Mouse (Mus musculus) frontal cortex, postnatal 36 days (tissue): ENCODE measurements at regions not wholly inside any gene's neighbourhood (a gene's known extent, or its start where the extent isn't known, plus 50 kb on each side); places are given as distances from the start of the nearest gene placed in this dataset.

Experiments
- DNase-seq, 2 experiments: peaks; one replicate each; pipeline ENCODE4 v3.0.0; 2022; ENCODE audit warnings: low spot score in 2 of 2

DNA sequence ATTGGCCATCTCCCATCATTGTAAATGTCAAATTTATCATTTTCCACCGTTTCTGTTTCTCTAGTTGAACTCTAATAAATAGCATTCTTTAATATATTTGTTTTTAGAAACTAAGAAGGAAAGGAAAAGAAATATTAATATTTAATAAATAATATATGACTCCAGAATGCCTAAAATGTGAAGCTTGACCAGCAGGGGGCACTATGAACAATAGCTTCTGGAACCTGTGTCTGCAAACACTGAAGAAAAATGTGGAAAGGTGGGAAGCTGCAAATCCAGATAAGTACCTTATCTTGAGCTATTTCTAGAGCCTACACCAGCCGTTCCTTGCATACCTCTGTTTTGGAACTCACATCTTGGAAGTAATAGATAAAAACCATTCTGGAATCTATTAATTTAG, 493.7 kb upstream of the Lingo2 start:
- no peak for DNase-seq

DNA sequence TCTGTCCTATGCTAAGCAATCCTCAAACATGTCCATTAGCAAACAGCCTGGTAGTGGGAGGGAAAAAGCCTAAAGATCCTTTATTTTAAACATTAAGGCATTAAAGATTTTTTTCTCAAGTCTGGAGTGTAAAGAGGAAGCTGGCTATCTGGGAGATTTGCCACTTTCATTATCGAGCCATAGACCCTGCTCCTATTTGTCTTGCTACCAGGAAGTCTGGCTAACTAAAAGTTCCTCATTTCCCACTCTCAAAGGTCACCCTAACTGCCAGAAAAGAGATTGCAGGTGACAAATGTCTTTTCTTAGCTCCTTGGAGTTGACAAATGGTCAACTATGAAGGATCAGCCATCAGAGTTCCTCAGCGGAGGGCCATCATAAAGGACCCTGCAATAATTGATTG, 461.2 kb upstream of the Lingo2 start:
- DNase-seq: no peak

DNA sequence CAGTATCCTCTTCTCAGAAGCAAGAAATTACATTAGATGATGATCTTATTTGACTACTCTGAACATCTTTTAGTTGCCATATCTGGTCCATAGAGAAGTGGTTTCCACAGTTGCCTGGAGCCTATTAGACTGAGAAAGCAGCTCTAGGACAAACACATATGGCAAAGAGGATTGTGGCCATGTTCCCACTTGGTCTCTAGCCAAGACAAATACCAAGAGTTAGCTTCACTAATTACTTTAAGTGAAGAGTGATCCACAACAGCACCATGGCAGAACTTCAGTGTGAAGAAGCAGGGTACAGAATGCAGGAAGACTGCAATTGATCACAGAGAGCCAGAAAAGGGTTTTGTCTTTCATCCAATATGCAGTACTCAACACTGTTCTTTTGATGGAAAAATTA, 436.6 kb upstream of the Lingo2 start:
- no peak for DNase-seq

DNA sequence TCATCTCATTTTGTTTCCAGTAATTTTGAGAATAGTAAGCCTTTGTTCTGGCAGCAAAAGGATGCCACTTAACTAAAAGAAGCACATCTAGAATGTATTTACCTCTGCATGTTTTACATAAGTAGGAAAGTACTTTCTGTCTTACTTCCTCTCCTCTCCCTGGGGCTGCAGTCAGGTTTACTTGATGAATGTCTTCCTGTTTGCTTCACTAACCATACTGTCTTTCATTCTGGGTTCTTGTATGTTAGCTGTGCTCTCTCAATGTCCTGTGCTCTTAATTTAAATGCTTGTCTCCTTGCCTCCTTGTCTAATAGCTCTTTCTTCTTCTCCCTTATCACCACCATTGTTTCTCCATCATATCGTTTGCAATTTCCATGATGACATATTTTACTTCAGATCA, 435.3 kb upstream of the Lingo2 start:
- no peak for DNase-seq

DNA sequence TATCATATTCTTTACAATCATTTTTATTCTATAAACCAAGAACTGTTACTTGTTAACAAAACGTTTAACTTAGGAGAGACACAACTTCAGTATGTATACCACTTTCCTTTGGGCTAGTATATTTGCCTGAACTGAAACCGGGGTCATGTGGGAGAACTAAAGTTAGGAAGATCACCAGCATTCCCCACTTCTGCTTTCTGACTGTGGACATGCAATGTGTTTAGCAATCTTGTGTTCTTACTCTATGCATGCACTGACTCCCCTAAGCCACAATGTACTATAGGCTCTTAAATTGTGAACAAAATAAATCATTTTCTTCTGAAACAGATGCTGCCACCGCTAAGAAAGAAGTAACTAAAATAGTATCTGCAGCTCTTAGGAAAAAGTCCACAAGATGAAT, 412.7 kb upstream of the Lingo2 start:
- DNase-seq: no peak

DNA sequence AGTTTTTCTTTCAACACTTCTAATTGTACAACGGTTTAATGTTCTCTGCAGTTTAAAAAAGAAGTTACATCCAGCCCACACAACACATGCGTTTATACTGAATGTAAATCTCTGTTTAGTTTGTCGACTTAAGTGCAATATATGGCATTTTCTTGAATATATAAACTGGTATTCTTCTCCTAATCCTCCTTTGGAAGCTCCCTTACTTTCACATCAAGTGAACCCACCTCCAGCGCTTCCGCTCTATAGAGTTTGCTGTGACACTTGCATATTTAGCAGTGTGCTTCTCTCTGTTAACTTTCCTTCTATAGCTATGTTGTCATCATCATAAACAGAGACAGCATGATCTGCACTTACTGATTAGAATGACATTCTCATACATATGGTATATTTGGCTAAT, 409.7 kb upstream of the Lingo2 start:
- peak in 1 of 2 experiments; percentile 15 for DNase-seq

DNA sequence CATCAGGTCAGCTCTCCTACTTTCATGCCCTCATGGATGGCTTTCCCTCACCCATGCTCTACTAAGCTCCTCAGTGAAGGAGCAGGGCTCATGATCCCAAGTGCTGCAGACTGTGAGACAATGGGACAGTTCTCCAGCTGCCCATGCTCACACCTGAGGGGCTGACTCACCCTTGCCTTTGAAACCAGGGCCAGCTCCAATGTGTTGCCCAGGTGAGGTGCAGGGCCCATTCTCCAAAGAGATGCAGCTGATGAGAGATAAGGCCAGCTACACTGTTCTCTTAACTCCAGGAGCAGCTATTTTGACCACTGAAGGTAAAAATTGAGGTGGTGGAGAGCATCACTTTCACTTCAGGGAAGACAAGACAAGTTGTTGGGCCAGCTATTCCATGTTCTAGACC, 386.8 kb upstream of the Lingo2 start:
- no peak for DNase-seq
